In the genomic region with DNA sequence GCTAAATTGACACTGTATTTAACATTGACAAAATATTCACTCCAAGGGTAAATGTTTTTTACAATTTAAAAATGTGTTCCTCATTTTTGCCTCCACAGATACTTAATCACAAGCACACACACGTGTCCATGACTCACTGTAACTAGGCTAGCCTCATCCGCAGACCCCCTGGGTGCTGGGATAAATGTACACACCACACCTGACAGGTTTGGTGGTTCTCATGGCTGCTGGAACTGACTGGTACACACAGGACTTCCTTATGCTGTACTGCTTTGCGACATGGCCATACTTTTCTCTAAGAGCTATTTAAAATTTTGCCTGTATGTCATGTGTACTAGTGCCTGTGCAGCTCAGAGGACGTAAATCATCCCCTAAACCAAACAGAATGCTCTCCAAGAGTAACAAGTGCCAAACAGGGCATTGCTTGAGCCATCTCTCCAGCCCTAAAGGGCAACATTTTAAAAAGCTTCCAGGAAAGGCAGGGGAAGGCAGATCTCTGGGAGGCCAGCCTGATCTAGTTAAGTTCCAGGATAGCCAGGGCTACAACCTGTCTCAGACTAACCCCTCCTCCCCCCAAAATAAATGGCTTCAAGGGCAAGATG, we compare ENCODE assay signal across 13 mouse cellular contexts.
"Had no signal": no experiment of that assay in that cellular context is flagged by ENCODE, and none has a peak within 500 bp of the region (broad histone marks: within the 10 kb centered on the region; RNA-seq: fewer than 3 reads in every experiment).

No protein-coding gene starts in this region.

- DNase-seq: kidney, adult 18-20 months; kidney, postnatal 10 days; kidney, postnatal 4 days; lung, embryonic 14.5 days; lung, postnatal 10 days; lung, postnatal 4 days; thymus, postnatal 4 days had no signal

- H3K27ac ChIP-seq: layer of hippocampus, adult 2 months; limb, embryonic 15.5 days; liver, embryonic 12.5 days; midbrain, embryonic 12.5 days; neural tube, embryonic 15.5 days had no signal

- H3K4me2 ChIP-seq: limb, embryonic 15.5 days; liver, embryonic 12.5 days; lung, embryonic 14.5 days; midbrain, embryonic 12.5 days; neural tube, embryonic 15.5 days had no signal

- H3K27me3 ChIP-seq: limb, embryonic 15.5 days; liver, embryonic 12.5 days; midbrain, embryonic 12.5 days; neural tube, embryonic 15.5 days had no signal

- H3K4me3 ChIP-seq: layer of hippocampus, adult 2 months; limb, embryonic 15.5 days; liver, embryonic 12.5 days; megakaryocyte, embryonic 14.5 days; midbrain, embryonic 12.5 days; neural tube, embryonic 15.5 days had no signal
